In the genomic region with DNA sequence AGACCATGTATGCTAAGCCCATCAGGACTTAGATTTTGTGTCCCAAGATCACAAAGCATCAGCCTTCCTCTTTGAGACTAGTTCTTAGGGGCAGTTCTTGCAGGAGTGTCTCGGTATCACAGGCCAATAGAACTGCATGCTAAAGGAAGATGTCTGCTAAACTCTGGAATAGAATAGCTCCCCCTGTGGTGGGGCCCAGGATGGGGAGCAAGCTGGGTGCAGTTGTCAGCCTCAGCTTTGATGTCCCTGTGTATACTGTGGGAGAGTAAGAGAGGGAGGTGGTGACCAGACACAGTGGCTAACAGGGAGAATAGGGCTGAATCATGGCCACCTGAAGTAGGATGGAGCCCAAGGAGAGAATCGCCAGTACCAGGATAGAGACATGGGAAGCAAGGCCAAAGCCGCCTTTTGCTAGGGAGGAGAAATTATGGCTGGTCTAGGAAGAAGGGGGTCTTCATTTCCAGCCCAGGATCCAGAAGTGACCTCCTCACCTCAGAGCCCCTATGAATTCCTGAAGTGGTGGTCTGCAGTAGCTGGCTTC, we compare ENCODE assay signal across 21 mouse cellular contexts. TPM values are rescaled to one million over a fixed set of nuclear protein-coding genes. Genes with fewer than 3 reads are reported as not detected.
DNase-seq lines count a peak whose midpoint lies in the region; ATAC-seq and TF ChIP-seq lines count a peak whose summit lies in the region.
"Had no signal": no experiment of that assay in that cellular context is flagged by ENCODE, and none has a peak within 500 bp of the region (broad histone marks: within the 10 kb centered on the region; RNA-seq: fewer than 3 reads in every experiment).

No protein-coding gene starts in this region.

- no peak for ATAC-seq in heart, embryonic 11.5 days (replicated peaks; ENCODE audit: insufficient number of reproducible peaks, low FRiP score, low TSS enrichment)
- ATAC-seq in liver, embryonic 11.5 days (replicated peaks; ENCODE audit: low FRiP score) = no peak
- ATAC-seq in liver, embryonic 12.5 days = no peak

- no peak for TF ChIP-seq EP300 in MEL (IDR thresholded peaks at IDR 0.05; ENCODE audit: low read depth in 1 of 2, low read length in 2 of 2)

- peak; percentile 70 for DNase-seq in heart, adult 11 months
- peak; percentile 12 for DNase-seq in liver, embryonic 11.5 days (ENCODE audit: low spot score)
- DNase-seq in A20 (ENCODE audit: low read depth, low spot score) (peak; percentile 21), MEL (ENCODE audit: low read depth, low spot score) (peak; percentile 40)
- DNase-seq in embryo, embryonic 9.5 days (ENCODE audit: extremely low spot score) = no peak
- DNase-seq: adrenal gland, postnatal 14 days; cerebellum, adult 9-11 months; heart, adult 18-20 months; kidney, adult 9 months had no signal

- peak; percentile 42 to 49 (median 47); a peak in 5 of 6 replicates for TF ChIP-seq CTCF in MEL (IDR thresholded peaks at IDR 0.05 in 2 of 3, conservative IDR thresholded peaks at IDR 0.05 in 1 of 3; ENCODE audit: control insufficient read depth in 1 of 3, insufficient read depth in 1 of 3, low read depth in 2 of 3, low read length in 3 of 3, poor library complexity in 1 of 3, severe bottlenecking in 1 of 3)

- H3K27ac ChIP-seq in heart, embryonic 11.5 days (ENCODE audit: low read depth, low read length) = no peak overlapping the region
- H3K27ac ChIP-seq in liver, embryonic 11.5 days (ENCODE audit: low read depth, low read length) = no peak overlapping the region
- H3K27ac ChIP-seq in liver, embryonic 12.5 days = no peak overlapping the region
- no peak overlapping the region for H3K27ac ChIP-seq in MEL (ENCODE audit: control insufficient read depth, low read depth, low read length)
- H3K27ac ChIP-seq: hindbrain, embryonic 14.5 days; limb, embryonic 15.5 days; lung, embryonic 15.5 days had no signal

- peak; percentile 15 for TF ChIP-seq RAD21 in MEL (IDR thresholded peaks at IDR 0.05; ENCODE audit: low read depth, low read length)

- no peak overlapping the region for H3K4me3 ChIP-seq in heart, embryonic 11.5 days (ENCODE audit: low read depth, low read length)
- no peak overlapping the region for H3K4me3 ChIP-seq in liver, embryonic 11.5 days (ENCODE audit: low read depth, low read length)
- H3K4me3 ChIP-seq in liver, embryonic 12.5 days = no peak overlapping the region
- H3K4me3 ChIP-seq in MEL (ENCODE audit: control insufficient read depth in 1 of 2, insufficient read depth in 1 of 2, low read depth in 2 of 2, low read length in 2 of 2) = no peak overlapping the region
- H3K4me3 ChIP-seq: limb, embryonic 15.5 days; lung, embryonic 15.5 days; megakaryocyte, embryonic 14.5 days; myocyte had no signal

- peaks cover 7% of the 10 kb centered on the region; the same call in 1 of the 2 replicates for H3K27me3 ChIP-seq in heart, embryonic 11.5 days (ENCODE audit: control insufficient read depth, insufficient read depth, low read length)
- H3K27me3 ChIP-seq in liver, embryonic 11.5 days (replicated peaks; ENCODE audit: control insufficient read depth, insufficient read depth, low read length) = no peaks in the 10 kb centered on the region; the same call in 1 of the 2 replicates
- H3K27me3 ChIP-seq in liver, embryonic 12.5 days (replicated peaks) = peaks cover 11% of the 10 kb centered on the region; the same call in 1 of the 2 replicates
- H3K27me3 ChIP-seq in MEL (ENCODE audit: control insufficient read depth in 1 of 2, insufficient read depth in 2 of 2, low read length in 2 of 2) = no peaks in the 10 kb centered on the region
- H3K27me3 ChIP-seq: limb, embryonic 15.5 days; lung, embryonic 15.5 days had no signal

- H3K4me1 ChIP-seq in heart, embryonic 11.5 days (ENCODE audit: control insufficient read depth, insufficient read depth, low read length) = no peaks in the 10 kb centered on the region; the same call in 1 of the 2 replicates
- no peaks in the 10 kb centered on the region for H3K4me1 ChIP-seq in liver, embryonic 11.5 days (replicated peaks; ENCODE audit: control insufficient read depth, insufficient read depth, low read length)
- peaks cover 6% of the 10 kb centered on the region; the same call in 1 of the 2 replicates for H3K4me1 ChIP-seq in liver, embryonic 12.5 days
- H3K4me1 ChIP-seq in MEL (ENCODE audit: control insufficient read depth in 1 of 2, insufficient read depth in 2 of 2, low read length in 2 of 2) = peaks cover 0 to 8% of the 10 kb centered on the region in 2 experiments; a peak in 1 of 4 replicates
- H3K4me1 ChIP-seq: lung, embryonic 15.5 days had no signal

- H3K9ac ChIP-seq in heart, embryonic 11.5 days (ENCODE audit: low read depth, low read length) = no peak overlapping the region
- no peak overlapping the region for H3K9ac ChIP-seq in liver, embryonic 11.5 days (ENCODE audit: low read depth, low read length)
- no peak overlapping the region for H3K9ac ChIP-seq in liver, embryonic 12.5 days
- no peak overlapping the region for H3K9ac ChIP-seq in MEL (ENCODE audit: control insufficient read depth, low read depth, low read length, poor library complexity, severe bottlenecking)
- H3K9ac ChIP-seq: hindbrain, embryonic 14.5 days; limb, embryonic 15.5 days; lung, embryonic 15.5 days had no signal

- no peaks in the 10 kb centered on the region for H3K79me2 ChIP-seq in MEL (ENCODE audit: control insufficient read depth, insufficient read depth, low read length, poor library complexity)

- no peaks in the 10 kb centered on the region for H3K9me3 ChIP-seq in heart, embryonic 11.5 days (replicated peaks; ENCODE audit: control insufficient read depth, low read length)
- no peaks in the 10 kb centered on the region for H3K9me3 ChIP-seq in liver, embryonic 11.5 days (ENCODE audit: control insufficient read depth, low read length)
- no peaks in the 10 kb centered on the region for H3K9me3 ChIP-seq in liver, embryonic 12.5 days (replicated peaks)
- H3K9me3 ChIP-seq in MEL (replicated peaks; ENCODE audit: insufficient read depth, low read length) = no peaks in the 10 kb centered on the region
- H3K9me3 ChIP-seq: limb, embryonic 15.5 days; lung, embryonic 15.5 days; megakaryocyte, embryonic 14.5 days had no signal

- 71% methylated on average over 3 of the region's 3 CpGs for WGBS in heart, embryonic 11.5 days (ENCODE audit: insufficient replicate concordance)
- WGBS in liver, embryonic 11.5 days = 71% methylated on average over 3 of the region's 3 CpGs
- 60% methylated on average over 3 of the region's 3 CpGs for WGBS in liver, embryonic 12.5 days (ENCODE audit: insufficient replicate concordance)

- no peak for TF ChIP-seq POLR2A in MEL (IDR thresholded peaks at IDR 0.05; ENCODE audit: control insufficient read depth in 1 of 2, insufficient read depth in 1 of 2, low read depth in 1 of 2, low read length in 2 of 2, poor library complexity in 1 of 2)

- H3K4me2 ChIP-seq in heart, embryonic 11.5 days = no peak overlapping the region
- H3K4me2 ChIP-seq in liver, embryonic 11.5 days = no peak overlapping the region
- H3K4me2 ChIP-seq in liver, embryonic 12.5 days = no peak overlapping the region
- H3K4me2 ChIP-seq: hindbrain, embryonic 14.5 days; limb, embryonic 15.5 days; lung, embryonic 15.5 days had no signal

- no peaks in the 10 kb centered on the region for H3K36me3 ChIP-seq in heart, embryonic 11.5 days (ENCODE audit: control insufficient read depth, insufficient read depth, low read length)
- no peaks in the 10 kb centered on the region for H3K36me3 ChIP-seq in liver, embryonic 11.5 days (ENCODE audit: control insufficient read depth, insufficient read depth, low read length)
- H3K36me3 ChIP-seq in liver, embryonic 12.5 days = no peaks in the 10 kb centered on the region
- H3K36me3 ChIP-seq in MEL (ENCODE audit: control insufficient read depth in 1 of 2, insufficient read depth in 2 of 2, low read length in 2 of 2) = no peaks in the 10 kb centered on the region
- H3K36me3 ChIP-seq: limb, embryonic 15.5 days; lung, embryonic 15.5 days had no signal

TF ChIP-seq in MEL, 35 proteins besides CTCF, POLR2A, EP300 and RAD21 (continues in another document):
- TF ChIP-seq GABPA (IDR thresholded peaks at IDR 0.05; ENCODE audit: low read depth, low read length) (no peak), USF2 (IDR thresholded peaks at IDR 0.05; ENCODE audit: borderline replicate concordance in 1 of 2, insufficient read depth in 1 of 2, low read depth in 1 of 2, low read length in 2 of 2) (no peak), POLR2AphosphoS2 (IDR thresholded peaks at IDR 0.05; ENCODE audit: low read length) (no peak), TCF12 (IDR thresholded peaks at IDR 0.05; ENCODE audit: low read depth, low read length) (no peak)

RNA-seq across cellular contexts. Expression of a gene that starts 10.4 kb away (rescaled TPM):
- 0.28 and 0.62 TPM in 2 replicates for polyA plus RNA-seq in heart, embryonic 11.5 days (2014; fragmentation: Nextera tagmentation; extraction: Ambion mirVana)
- 0.44 and 0.70 TPM in 2 replicates for polyA plus RNA-seq in liver, embryonic 11.5 days (2014; fragmentation: Nextera tagmentation; extraction: Ambion mirVana)
- 0.20 and 0.25 TPM in 2 replicates for polyA plus RNA-seq in liver, embryonic 12.5 days (2016; fragmentation: Nextera tagmentation; extraction: Ambion mirVana)
- 0.62 and 0.65 TPM in 2 replicates for total RNA-seq in MEL (2012; rRNA removed)
- 1 to 10 TPM in 1 of 2 experiments, not detected in 1; 3.1 TPM for polyA plus RNA-seq in MEL (2012; ENCODE audit: insufficient read depth in 1 of 2, insufficient read length in 2 of 2, low read depth in 1 of 2, low replicate concordance in 2 of 2, missing spikeins in 1 of 2)

RNA-seq across cellular contexts. Expression of a gene that starts 31.5 kb away (rescaled TPM):
- not detected in 2 replicates for polyA plus RNA-seq in heart, embryonic 11.5 days (2014; fragmentation: Nextera tagmentation; extraction: Ambion mirVana)
- not detected in 2 replicates for polyA plus RNA-seq in liver, embryonic 11.5 days (2014; fragmentation: Nextera tagmentation; extraction: Ambion mirVana)
- not detected in 2 replicates for polyA plus RNA-seq in liver, embryonic 12.5 days (2016; fragmentation: Nextera tagmentation; extraction: Ambion mirVana)
- total RNA-seq in MEL (2012; rRNA removed) = not detected in 2 replicates
- not detected for polyA plus RNA-seq in MEL (2012; ENCODE audit: insufficient read depth in 1 of 2, insufficient read length in 2 of 2, low read depth in 1 of 2, low replicate concordance in 2 of 2, missing spikeins in 1 of 2)
- total RNA-seq: adrenal gland, postnatal 14 days; heart, adult 18-20 months; neutrophil, adult 5-6 weeks had no signal
- polyA plus RNA-seq: embryonic facial prominence, embryonic 11.5 days; heart, postnatal 0 days; hindbrain, embryonic 14.5 days; large intestine, adult 2 months; limb, embryonic 15.5 days; lung, embryonic 15.5 days; myocyte; stomach, embryonic 16.5 days had no signal

RNA-seq across cellular contexts. Expression of a gene that starts 40.6 kb away (rescaled TPM):
- polyA plus RNA-seq in heart, embryonic 11.5 days (2014; fragmentation: Nextera tagmentation; extraction: Ambion mirVana) = 47.7 and 48.0 TPM in 2 replicates
- 64.5 and 75.5 TPM in 2 replicates for polyA plus RNA-seq in liver, embryonic 11.5 days (2014; fragmentation: Nextera tagmentation; extraction: Ambion mirVana)
- polyA plus RNA-seq in liver, embryonic 12.5 days (2016; fragmentation: Nextera tagmentation; extraction: Ambion mirVana) = 58.9 and 63.6 TPM in 2 replicates
- 61.6 and 66.5 TPM in 2 replicates for total RNA-seq in MEL (2012; rRNA removed)
- 100 to 1,000 TPM; 217 to 741 TPM for polyA plus RNA-seq in MEL (2012; ENCODE audit: insufficient read depth in 1 of 2, insufficient read length in 2 of 2, low read depth in 1 of 2, low replicate concordance in 2 of 2, missing spikeins in 1 of 2)

RNA-seq across cellular contexts. Expression of a gene that starts 40.9 kb away (rescaled TPM):
- polyA plus RNA-seq in heart, embryonic 11.5 days (2014; fragmentation: Nextera tagmentation; extraction: Ambion mirVana) = 65.9 and 77.3 TPM in 2 replicates
- polyA plus RNA-seq in liver, embryonic 11.5 days (2014; fragmentation: Nextera tagmentation; extraction: Ambion mirVana) = 93.1 and 96.5 TPM in 2 replicates
- polyA plus RNA-seq in liver, embryonic 12.5 days (2016; fragmentation: Nextera tagmentation; extraction: Ambion mirVana) = 73.6 and 79.1 TPM in 2 replicates
- total RNA-seq in MEL (2012; rRNA removed) = 87.3 and 103 TPM in 2 replicates
- 100 to 1,000 TPM in 1 of 2 experiments, not detected in 1; 203 TPM for polyA plus RNA-seq in MEL (2012; ENCODE audit: insufficient read depth in 1 of 2, insufficient read length in 2 of 2, low read depth in 1 of 2, low replicate concordance in 2 of 2, missing spikeins in 1 of 2)
